In genomic region chr6:10970587-10971138, GRCm38 (mm10) we compare ENCODE assay signal across 8 mouse cellular contexts.
A peak's percentile ranks its signal among the peaks of the same experiment; 100 is the strongest.
DNase-seq lines count a peak whose midpoint lies in the region; ATAC-seq and TF ChIP-seq lines count a peak whose summit lies in the region.

No protein-coding gene starts in this region.

- H3K36me3 ChIP-seq in forebrain, embryonic 12.5 days (replicated peaks) = no peaks in the 10 kb centered on the region
- H3K36me3 ChIP-seq in midbrain, embryonic 11.5 days (ENCODE audit: control insufficient read depth, insufficient read depth, low read length) = no peaks in the 10 kb centered on the region
- H3K36me3 ChIP-seq in stomach, postnatal 0 days (ENCODE audit: control insufficient read depth, insufficient read depth, low read length) = no peaks in the 10 kb centered on the region

- no peak for TF ChIP-seq EP300 in stomach, postnatal 0 days (optimal IDR thresholded peaks at IDR 0.05)

- no peak for TF ChIP-seq CTCF in stomach, postnatal 0 days (IDR thresholded peaks at IDR 0.05; ENCODE audit: low read depth)

- H3K27me3 ChIP-seq in forebrain, embryonic 12.5 days = no peaks in the 10 kb centered on the region
- no peaks in the 10 kb centered on the region for H3K27me3 ChIP-seq in midbrain, embryonic 11.5 days (ENCODE audit: control insufficient read depth, insufficient read depth, low read length)
- H3K27me3 ChIP-seq in stomach, postnatal 0 days (ENCODE audit: control insufficient read depth, insufficient read depth, low read length) = no peaks in the 10 kb centered on the region

- peak overlapping the region; percentile 78 for H3K27ac ChIP-seq in forebrain, embryonic 12.5 days
- H3K27ac ChIP-seq in midbrain, embryonic 11.5 days (ENCODE audit: low read depth, low read length) = peak overlapping the region; percentile 61
- peak overlapping the region; percentile 14; the same call in 1 of the 2 replicates for H3K27ac ChIP-seq in stomach, postnatal 0 days (replicated peaks)

- H3K4me3 ChIP-seq in forebrain, embryonic 12.5 days (replicated peaks) = no peak overlapping the region
- H3K4me3 ChIP-seq in midbrain, embryonic 11.5 days (ENCODE audit: low read depth, low read length) = no peak overlapping the region
- no peak overlapping the region for H3K4me3 ChIP-seq in stomach, postnatal 0 days (ENCODE audit: low read depth, low read length)

- H3K9me3 ChIP-seq in forebrain, embryonic 12.5 days = no peaks in the 10 kb centered on the region
- no peaks in the 10 kb centered on the region for H3K9me3 ChIP-seq in midbrain, embryonic 11.5 days (ENCODE audit: control insufficient read depth, low read length)
- no peaks in the 10 kb centered on the region for H3K9me3 ChIP-seq in stomach, postnatal 0 days (ENCODE audit: control insufficient read depth, low read length)

- peak; percentile 2 for DNase-seq in urinary bladder, postnatal 25 days (ENCODE audit: low spot score)
- DNase-seq in urinary bladder, adult 18-20 months (ENCODE audit: low spot score in 2 of 2) = no peak
- DNase-seq in kidney, postnatal 25 days = peak; percentile 9 to 38
- DNase-seq in midbrain, embryonic 11.5 days (ENCODE audit: low spot score, missing footprints) = peak; percentile 92
- DNase-seq in stomach, postnatal 0 days (ENCODE audit: low spot score) = no peak
- DNase-seq in testis, postnatal 10 days (ENCODE audit: low spot score) = no peak
- DNase-seq in lung, postnatal 25 days (ENCODE audit: low spot score) = no peak

- H3K4me1 ChIP-seq in forebrain, embryonic 12.5 days = peaks cover 20% of the 10 kb centered on the region
- H3K4me1 ChIP-seq in midbrain, embryonic 11.5 days (ENCODE audit: control insufficient read depth, insufficient read depth, low read length) = peaks cover 2% of the 10 kb centered on the region; the same call in 1 of the 2 replicates
- no peaks in the 10 kb centered on the region for H3K4me1 ChIP-seq in stomach, postnatal 0 days (replicated peaks; ENCODE audit: control insufficient read depth, insufficient read depth)

- WGBS in forebrain, embryonic 12.5 days = 3% methylated on average over 11 of the region's 11 CpGs
- WGBS in midbrain, embryonic 11.5 days = 4% methylated on average over 11 of the region's 11 CpGs
- 27% methylated on average over 11 of the region's 11 CpGs for WGBS in stomach, postnatal 0 days

- H3K4me2 ChIP-seq in forebrain, embryonic 12.5 days = peak overlapping the region; percentile 38
- no peak overlapping the region for H3K4me2 ChIP-seq in midbrain, embryonic 11.5 days
- H3K4me2 ChIP-seq in stomach, postnatal 0 days (replicated peaks; ENCODE audit: low read depth) = no peak overlapping the region

- H3K9ac ChIP-seq in forebrain, embryonic 12.5 days = no peak overlapping the region
- peak overlapping the region; percentile 24; the same call in 1 of the 2 replicates for H3K9ac ChIP-seq in midbrain, embryonic 11.5 days (ENCODE audit: low read length)
- no peak overlapping the region for H3K9ac ChIP-seq in stomach, postnatal 0 days (ENCODE audit: low read length)

- ATAC-seq in forebrain, embryonic 12.5 days (ENCODE audit: low FRiP score) = peak; percentile 78
- peak; percentile 84 for ATAC-seq in midbrain, embryonic 11.5 days (ENCODE audit: low FRiP score)
- no peak for ATAC-seq in stomach, postnatal 0 days (ENCODE audit: low FRiP score, low TSS enrichment)

Comparison
In these comparisons a context has a peak if more than half of its experiments do, and no peak if none do; other contexts are left out.
1. DNase-seq: peak in urinary bladder, postnatal 25 days (single experiment), kidney, postnatal 25 days (2 of 2) and midbrain, embryonic 11.5 days (single experiment); none in urinary bladder, adult 18-20 months (0 of 2), stomach, postnatal 0 days (single experiment), testis, postnatal 10 days (single experiment) and lung, postnatal 25 days (single experiment).
2. H3K27ac ChIP-seq: peak in every context shown above with its lines; median percentile 78 in forebrain, embryonic 12.5 days; 61 in midbrain, embryonic 11.5 days; 14 in stomach, postnatal 0 days.